Mouse (Mus musculus): ENCODE results near the gene Adtrp. TPM values are rescaled to one million over a fixed set of nuclear protein-coding genes. Genes with fewer than 3 reads are reported as not detected.

The Adtrp gene
- total RNA-seq, 2 experiments from 2014 or later: 0.32 TPM; not detected in 1

Other genes starting within 250 kb of the Adtrp start
- 10 to 100 TPM; 22.0 to 23.6 TPM for gene Tmem170b, start 241.8 kb downstream of the Adtrp start, total RNA-seq (2021)
- gene Hivep1, start 204.3 kb upstream of the Adtrp start, total RNA-seq (2021): 10 to 100 TPM; 12.4 to 14.4 TPM

Measured in gastrocnemius, postnatal 25 days (tissue).